Mouse (Mus musculus): ENCODE data around the gene Odaph. TPM values are rescaled to one million over a fixed set of nuclear protein-coding genes. Genes with fewer than 3 reads are reported as not detected.

Odaph gene
- total RNA-seq, 2 experiments from 2014 or later: not detected

DNA sequence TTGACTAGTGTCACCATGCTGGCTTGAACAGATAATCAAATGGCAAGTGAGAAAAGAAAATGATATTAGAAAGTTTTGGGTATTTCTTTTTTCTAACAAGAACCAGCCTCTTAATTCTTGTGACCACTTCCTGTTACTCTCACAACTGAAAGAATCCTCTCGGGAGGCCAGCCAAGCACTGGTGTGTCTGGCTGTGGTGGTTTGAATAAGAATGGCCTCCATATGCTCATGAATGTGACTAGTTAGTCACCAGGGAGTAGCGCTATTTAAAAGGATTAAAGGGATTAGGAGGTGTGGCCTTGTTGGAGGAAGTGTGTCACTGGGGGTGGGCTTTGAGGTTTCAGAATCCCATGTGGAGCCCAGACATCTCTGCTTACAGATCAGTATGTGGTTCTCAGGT is 1.6 kb upstream of the Odaph start:
- no peak for ATAC-seq (replicated peaks; ENCODE audit: low FRiP score, low TSS enrichment, poor library complexity, severe bottlenecking)

GRCm38 (mm10) chr5:91987799-91988198 is 524 bp downstream of the Odaph start:
- ATAC-seq (replicated peaks; ENCODE audit: low FRiP score, low TSS enrichment, poor library complexity, severe bottlenecking): no peak

- ATAC-seq (replicated peaks; ENCODE audit: low FRiP score, low TSS enrichment, poor library complexity, severe bottlenecking): no peak
Observed at GRCm38 (mm10) chr5:91989261-91989660, 2.0 kb downstream of the Odaph start.

- no peak for ATAC-seq (replicated peaks; ENCODE audit: low FRiP score, low TSS enrichment, poor library complexity, severe bottlenecking)
Observed at GRCm38 (mm10) chr5:91991191-91991937, 4.1 kb downstream of the Odaph start.

GRCm38 (mm10) chr5:91993061-91993460 is 5.8 kb downstream of the Odaph start:
- ATAC-seq (replicated peaks; ENCODE audit: low FRiP score, low TSS enrichment, poor library complexity, severe bottlenecking): no peak

GRCm38 (mm10) chr5:91994546-91994945 is 7.3 kb downstream of the Odaph start:
- no peak for ATAC-seq (replicated peaks; ENCODE audit: low FRiP score, low TSS enrichment, poor library complexity, severe bottlenecking)

GRCm38 (mm10) chr5:92000770-92001169 is 13.5 kb downstream of the Odaph start:
- no peak; the same call in 1 of the 2 replicates for ATAC-seq (replicated peaks; ENCODE audit: low FRiP score, low TSS enrichment, poor library complexity, severe bottlenecking)

GRCm38 (mm10) chr5:92003011-92003410 is 15.7 kb downstream of the Odaph start:
- peak; percentile 68 for ATAC-seq (replicated peaks; ENCODE audit: low FRiP score, low TSS enrichment, poor library complexity, severe bottlenecking)

DNA sequence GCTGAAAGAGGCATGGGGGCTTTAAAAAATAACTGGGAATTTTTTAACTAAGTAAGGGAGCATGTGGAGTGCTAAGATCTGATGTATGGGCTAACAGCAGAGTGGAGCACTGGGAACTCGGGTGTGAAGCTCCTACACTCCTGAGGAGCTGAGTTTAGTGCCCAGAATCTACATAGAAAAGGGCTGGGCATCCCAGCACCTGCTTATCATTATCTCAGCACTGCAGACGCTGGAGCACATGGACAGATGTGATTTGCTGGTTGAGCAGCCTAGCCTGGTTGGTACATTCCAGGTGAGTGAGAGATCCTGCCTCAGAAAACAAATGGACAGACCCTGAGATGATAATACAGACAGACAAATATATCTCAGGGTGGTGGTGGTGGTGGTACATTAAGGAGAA is 22.6 kb downstream of the Odaph start:
- ATAC-seq (replicated peaks; ENCODE audit: low FRiP score, low TSS enrichment, poor library complexity, severe bottlenecking): peak; percentile 74

DNA sequence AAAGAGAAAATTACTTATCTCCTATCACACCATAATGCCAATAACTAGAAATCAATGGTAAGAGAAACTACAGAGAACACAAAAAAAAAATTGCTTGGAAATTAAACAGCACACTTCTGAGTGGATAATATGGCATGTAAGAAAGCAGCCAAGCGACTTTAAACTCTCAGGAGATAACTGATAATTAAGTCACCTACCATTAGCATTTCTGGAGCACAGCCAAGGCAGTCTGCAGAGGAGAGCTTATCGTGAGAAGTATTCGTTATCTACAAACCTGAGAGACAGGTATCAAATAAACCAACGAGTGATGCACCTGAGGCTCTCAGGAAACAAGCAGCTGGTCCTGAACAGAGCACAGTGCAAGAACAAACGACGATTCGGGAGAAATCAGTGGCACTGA is 24.5 kb downstream of the Odaph start:
- no peak for ATAC-seq (replicated peaks; ENCODE audit: low FRiP score, low TSS enrichment, poor library complexity, severe bottlenecking)

DNA sequence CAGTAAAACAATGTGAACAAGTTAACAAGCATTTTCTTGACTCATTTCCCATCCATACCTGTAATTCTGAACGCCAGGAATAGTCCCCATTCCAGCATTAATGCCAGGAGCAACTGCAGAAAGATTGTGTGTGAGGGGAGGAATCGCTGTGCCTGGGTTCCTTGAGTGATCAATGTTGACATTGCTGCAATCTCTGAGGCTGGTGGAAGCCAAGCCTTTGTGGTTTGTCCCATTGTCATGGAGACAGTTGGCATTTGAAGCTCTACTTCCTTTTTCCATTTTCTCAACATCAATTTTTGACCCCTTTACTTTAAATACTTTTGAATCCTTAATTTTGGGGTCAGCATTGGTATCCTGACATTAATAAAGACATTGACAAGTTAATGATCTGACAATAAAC is 32.7 kb downstream of the Odaph start:
- no peak for ATAC-seq (replicated peaks; ENCODE audit: low FRiP score, low TSS enrichment, poor library complexity, severe bottlenecking)

GRCm38 (mm10) chr5:92042377-92043348 is 55.4 kb downstream of the Odaph start:
- peak; percentile 100 for ATAC-seq (replicated peaks; ENCODE audit: low FRiP score, low TSS enrichment, poor library complexity, severe bottlenecking)

GRCm38 (mm10) chr5:92043783-92044182 is 56.5 kb downstream of the Odaph start, which contains the start of gene Cdkl2:
Gene Cdkl2 (minus strand): TSS chr5:92043883.
- ATAC-seq (replicated peaks; ENCODE audit: low FRiP score, low TSS enrichment, poor library complexity, severe bottlenecking): no peak

Other genes with a start within 250 kb of the Odaph start
- 46.6 and 56.5 TPM in 2 replicates for gene Rchy1, start 24.4 kb upstream of the Odaph start, total RNA-seq (2014; fragmentation: Nextera tagmentation)
- 60.0 and 64.2 TPM in 2 replicates for gene Rchy1, start 24.4 kb upstream of the Odaph start, total RNA-seq (2017)
- gene Cdkl2, start 56.4 kb downstream of the Odaph start, total RNA-seq (2014; fragmentation: Nextera tagmentation): not detected in 2 replicates
- 0.14 and 0.72 TPM in 2 replicates for gene Cdkl2, start 56.4 kb downstream of the Odaph start, total RNA-seq (2017)
- gene G3bp2, start 96.2 kb downstream of the Odaph start, total RNA-seq (2014; fragmentation: Nextera tagmentation): 58.2 and 67.8 TPM in 2 replicates
- gene G3bp2, start 96.2 kb downstream of the Odaph start, total RNA-seq (2017): 89.5 and 117 TPM in 2 replicates
- gene Uso1, start 150.5 kb downstream of the Odaph start, total RNA-seq (2014; fragmentation: Nextera tagmentation): 39.3 and 42.0 TPM in 2 replicates
- gene Uso1, start 150.5 kb downstream of the Odaph start, total RNA-seq (2017): 12.2 and 13.4 TPM in 2 replicates
- gene U90926, start 227.9 kb downstream of the Odaph start, total RNA-seq (2014; fragmentation: Nextera tagmentation): not detected in 2 replicates
- not detected in 2 replicates for gene U90926, start 227.9 kb downstream of the Odaph start, total RNA-seq (2017)